In genomic region chr4:120283141-120283540, GRCm38 (mm10) we compare ENCODE assay signal across 8 mouse cellular contexts. TPM values are rescaled to one million over a fixed set of nuclear protein-coding genes. Genes with fewer than 3 reads are reported as not detected.
DNase-seq lines count a peak whose midpoint lies in the region; ATAC-seq and TF ChIP-seq lines count a peak whose summit lies in the region.

No protein-coding gene starts in this region.

- whole genome bisulfite sequencing in embryonic facial prominence, embryonic 15.5 days = 9% methylated on average over 5 of the region's 6 CpGs
- whole genome bisulfite sequencing in heart, embryonic 12.5 days = 9% methylated on average over 6 of the region's 6 CpGs
- WGBS in kidney, embryonic 14.5 days = 15% methylated on average over 5 of the region's 6 CpGs
- WGBS in liver, embryonic 15.5 days (ENCODE audit: insufficient replicate concordance) = 20% methylated on average over 6 of the region's 6 CpGs
- 7% methylated on average over 6 of the region's 6 CpGs for WGBS in neural tube, embryonic 14.5 days

- peaks cover 92% of the 10 kb centered on the region for H3K27me3 ChIP-seq in CH12.LX (replicated peaks)
- peaks cover 45% of the 10 kb centered on the region for H3K27me3 ChIP-seq in embryonic facial prominence, embryonic 15.5 days
- peaks cover 84% of the 10 kb centered on the region for H3K27me3 ChIP-seq in heart, embryonic 12.5 days (replicated peaks)
- peaks cover 56% of the 10 kb centered on the region for H3K27me3 ChIP-seq in kidney, embryonic 14.5 days (ENCODE audit: control insufficient read depth, insufficient read depth, low read length)
- H3K27me3 ChIP-seq in liver, embryonic 15.5 days = peaks cover 88% of the 10 kb centered on the region
- H3K27me3 ChIP-seq in neural tube, embryonic 14.5 days (ENCODE audit: control insufficient read depth, insufficient read depth, low read length) = peaks cover 2% of the 10 kb centered on the region

- peak; percentile 67 for ATAC-seq in embryonic facial prominence, embryonic 15.5 days (ENCODE audit: insufficient number of reproducible peaks, low FRiP score, low TSS enrichment, low read depth)
- peak; percentile 58 for ATAC-seq in heart, embryonic 12.5 days (ENCODE audit: insufficient number of reproducible peaks, low FRiP score)
- peak; percentile 58 for ATAC-seq in kidney, embryonic 14.5 days (ENCODE audit: low FRiP score, low TSS enrichment)
- no peak for ATAC-seq in liver, embryonic 15.5 days (ENCODE audit: insufficient read depth)
- ATAC-seq in neural tube, embryonic 14.5 days (ENCODE audit: low read depth) = peak; percentile 44
- no peak for ATAC-seq in erythroblast, adult 5-6 weeks (replicated peaks; ENCODE audit: low FRiP score, poor library complexity, severe bottlenecking)

- H3K27ac ChIP-seq in CH12.LX (ENCODE audit: insufficient read depth, low read depth) = no peak overlapping the region
- H3K27ac ChIP-seq in embryonic facial prominence, embryonic 15.5 days (replicated peaks) = peak overlapping the region; percentile 55; the same call in 1 of the 2 replicates
- no peak overlapping the region for H3K27ac ChIP-seq in heart, embryonic 12.5 days (ENCODE audit: poor library complexity, severe bottlenecking)
- no peak overlapping the region for H3K27ac ChIP-seq in kidney, embryonic 14.5 days (ENCODE audit: low read depth, low read length)
- no peak overlapping the region for H3K27ac ChIP-seq in liver, embryonic 15.5 days (replicated peaks)
- peak overlapping the region; percentile 57 for H3K27ac ChIP-seq in neural tube, embryonic 14.5 days (ENCODE audit: low read depth, low read length)

- in situ Hi-C loops in CH12.LX (cut with MboI; ENCODE audit: low pct_ligation_motif_present, low pct_unique_long_range_greater_than_20kb, low sequenced_read_pairs) = no loop called here

- peak overlapping the region; percentile 99 for H3K4me2 ChIP-seq in CH12.LX (ENCODE audit: insufficient read depth, low read depth, poor library complexity, severe bottlenecking)
- peak overlapping the region; percentile 94 for H3K4me2 ChIP-seq in embryonic facial prominence, embryonic 15.5 days (replicated peaks)
- peak overlapping the region; percentile 99 for H3K4me2 ChIP-seq in heart, embryonic 12.5 days
- H3K4me2 ChIP-seq in kidney, embryonic 14.5 days (replicated peaks; ENCODE audit: low read depth, low read length) = peak overlapping the region; percentile 90
- H3K4me2 ChIP-seq in liver, embryonic 15.5 days = peak overlapping the region; percentile 63
- peak overlapping the region; percentile 83 for H3K4me2 ChIP-seq in neural tube, embryonic 14.5 days (ENCODE audit: low read depth, low read length)

- H3K9ac ChIP-seq in CH12.LX (ENCODE audit: insufficient read depth, low read depth) = no peak overlapping the region
- H3K9ac ChIP-seq in embryonic facial prominence, embryonic 15.5 days = peak overlapping the region; percentile 18; the same call in 1 of the 2 replicates
- H3K9ac ChIP-seq in heart, embryonic 12.5 days = peak overlapping the region; percentile 80
- H3K9ac ChIP-seq in kidney, embryonic 14.5 days (ENCODE audit: low read depth, low read length) = peak overlapping the region; percentile 15
- no peak overlapping the region for H3K9ac ChIP-seq in liver, embryonic 15.5 days
- H3K9ac ChIP-seq in neural tube, embryonic 14.5 days (replicated peaks; ENCODE audit: low read depth, low read length) = peak overlapping the region; percentile 57

- dilution Hi-C loops in CH12.LX (cut with MboI; ENCODE audit: extremely low pct_ligation_motif_present, extremely low pct_unique_long_range_greater_than_20kb, low sequenced_read_pairs) = no loop called here

- no peaks in the 10 kb centered on the region for H3K9me3 ChIP-seq in CH12.LX (replicated peaks; ENCODE audit: low read length)
- no peaks in the 10 kb centered on the region for H3K9me3 ChIP-seq in embryonic facial prominence, embryonic 15.5 days (replicated peaks)
- H3K9me3 ChIP-seq in heart, embryonic 12.5 days (replicated peaks) = no peaks in the 10 kb centered on the region
- no peaks in the 10 kb centered on the region for H3K9me3 ChIP-seq in kidney, embryonic 14.5 days (ENCODE audit: control insufficient read depth, low read length)
- H3K9me3 ChIP-seq in liver, embryonic 15.5 days (replicated peaks) = no peaks in the 10 kb centered on the region
- H3K9me3 ChIP-seq in neural tube, embryonic 14.5 days (ENCODE audit: control insufficient read depth, low read length) = no peaks in the 10 kb centered on the region

- peak; percentile 77 for DNase-seq in CH12.LX (ENCODE audit: extremely low read depth)
- peak; percentile 90 for DNase-seq in ZHBTc4 (ENCODE audit: low read depth, low spot score)

- H3K79me2 ChIP-seq in CH12.LX (replicated peaks; ENCODE audit: control insufficient read depth, extremely low read depth, insufficient read depth, poor library complexity, severe bottlenecking) = no peaks in the 10 kb centered on the region

- TF ChIP-seq RAD21 in CH12.LX (IDR thresholded peaks at IDR 0.05; ENCODE audit: low read depth, low read length) = no peak

- peak overlapping the region in 2 of 3 experiments; percentile 42 to 45 for H3K4me3 ChIP-seq in CH12.LX (replicated peaks in 1 of 3; ENCODE audit: low read depth in 2 of 3, low read length in 2 of 3, poor library complexity in 1 of 3)
- H3K4me3 ChIP-seq in embryonic facial prominence, embryonic 15.5 days (replicated peaks) = peak overlapping the region; percentile 51
- peak overlapping the region; percentile 64 for H3K4me3 ChIP-seq in heart, embryonic 12.5 days
- peak overlapping the region; percentile 41 for H3K4me3 ChIP-seq in kidney, embryonic 14.5 days (ENCODE audit: low read length)
- peak overlapping the region; percentile 38 for H3K4me3 ChIP-seq in liver, embryonic 15.5 days (replicated peaks)
- H3K4me3 ChIP-seq in neural tube, embryonic 14.5 days (ENCODE audit: low read depth, low read length) = peak overlapping the region; percentile 42

- no peak for TF ChIP-seq POLR2A in CH12.LX (IDR thresholded peaks at IDR 0.05; ENCODE audit: low read depth, low read length)

- TF ChIP-seq CTCF in CH12.LX (conservative IDR thresholded peaks at IDR 0.05 in 1 of 2, IDR thresholded peaks at IDR 0.05 in 1 of 2; ENCODE audit: low read depth in 2 of 2, low read length in 2 of 2) = no peak

- TF ChIP-seq EP300 in CH12.LX (IDR thresholded peaks at IDR 0.05; ENCODE audit: low read length) = no peak

- no peaks in the 10 kb centered on the region for H3K36me3 ChIP-seq in CH12.LX (replicated peaks in 1 of 2; ENCODE audit: control insufficient read depth in 1 of 2, insufficient read depth in 1 of 2, low read length in 1 of 2)
- no peaks in the 10 kb centered on the region for H3K36me3 ChIP-seq in embryonic facial prominence, embryonic 15.5 days
- no peaks in the 10 kb centered on the region for H3K36me3 ChIP-seq in heart, embryonic 12.5 days
- no peaks in the 10 kb centered on the region for H3K36me3 ChIP-seq in kidney, embryonic 14.5 days (ENCODE audit: control insufficient read depth, insufficient read depth, low read length)
- H3K36me3 ChIP-seq in liver, embryonic 15.5 days (replicated peaks) = no peaks in the 10 kb centered on the region
- H3K36me3 ChIP-seq in neural tube, embryonic 14.5 days (ENCODE audit: control insufficient read depth, insufficient read depth, low read length) = no peaks in the 10 kb centered on the region

- H3K4me1 ChIP-seq in CH12.LX (ENCODE audit: control insufficient read depth in 1 of 2, insufficient read depth in 2 of 2) = peaks cover 12 to 36% of the 10 kb centered on the region in 2 experiments
- peaks cover 60% of the 10 kb centered on the region for H3K4me1 ChIP-seq in embryonic facial prominence, embryonic 15.5 days
- peaks cover 30% of the 10 kb centered on the region for H3K4me1 ChIP-seq in heart, embryonic 12.5 days (replicated peaks)
- H3K4me1 ChIP-seq in kidney, embryonic 14.5 days (ENCODE audit: control insufficient read depth, insufficient read depth, low read length) = peaks cover 21% of the 10 kb centered on the region; the same call in 1 of the 2 replicates
- H3K4me1 ChIP-seq in liver, embryonic 15.5 days (replicated peaks) = peaks cover 22% of the 10 kb centered on the region
- peaks cover 32% of the 10 kb centered on the region for H3K4me1 ChIP-seq in neural tube, embryonic 14.5 days (ENCODE audit: control insufficient read depth, insufficient read depth, low read length)

TF ChIP-seq in CH12.LX, 34 proteins besides CTCF, POLR2A, EP300 and RAD21:
- TF ChIP-seq BHLHE40 (IDR thresholded peaks at IDR 0.05; ENCODE audit: low read depth, low read length) (no peak), KAT2A (IDR thresholded peaks at IDR 0.05; ENCODE audit: insufficient replicate concordance, low read length) (no peak), MEF2A (IDR thresholded peaks at IDR 0.05; ENCODE audit: borderline replicate concordance, low read depth, low read length) (no peak), NELFE (IDR thresholded peaks at IDR 0.05; ENCODE audit: low read depth, low read length) (no peak), POLR2AphosphoS2 (IDR thresholded peaks at IDR 0.05; ENCODE audit: low read depth, low read length) (no peak), MXI1 (IDR thresholded peaks at IDR 0.05; ENCODE audit: low read depth, low read length) (no peak), IRF4 (IDR thresholded peaks at IDR 0.05; ENCODE audit: low read depth, low read length) (no peak), UBTF (IDR thresholded peaks at IDR 0.05; ENCODE audit: low read depth, low read length) (no peak), USF1 (IDR thresholded peaks at IDR 0.05; ENCODE audit: low read depth, low read length) (no peak), ELF1 (IDR thresholded peaks at IDR 0.05; ENCODE audit: low read depth, low read length) (no peak), PAX5 (IDR thresholded peaks at IDR 0.05; ENCODE audit: low read length) (no peak), HCFC1 (IDR thresholded peaks at IDR 0.05; ENCODE audit: low read depth, low read length) (no peak), E2F4 (IDR thresholded peaks at IDR 0.05; ENCODE audit: insufficient replicate concordance, low read depth, low read length) (no peak), CHD2 (IDR thresholded peaks at IDR 0.05; ENCODE audit: low read length) (no peak), JUN (IDR thresholded peaks at IDR 0.05; ENCODE audit: insufficient read depth, low read depth, low read length) (no peak)

RNA-seq across cellular contexts. Expression of gene Foxo6, which starts 4.0 kb away (rescaled TPM):
- not detected in 2 replicates for total RNA-seq in CH12.LX (2012; rRNA removed)
- total RNA-seq in CH12.LX (2014; rRNA removed) = not detected in 2 replicates
- not detected in 2 replicates for polyA plus RNA-seq in CH12.LX (2012; ENCODE audit: insufficient read length, low read depth)
- 0.95 and 1.0 TPM in 2 replicates for polyA plus RNA-seq in embryonic facial prominence, embryonic 15.5 days (2015; fragmentation: Nextera tagmentation; extraction: Ambion mirVana)
- 0.06 and 0.08 TPM in 2 replicates for polyA plus RNA-seq in heart, embryonic 12.5 days (2016; fragmentation: Nextera tagmentation; extraction: Ambion mirVana)
- 0.15 and 0.23 TPM in 2 replicates for polyA plus RNA-seq in kidney, embryonic 14.5 days (2014; fragmentation: Nextera tagmentation; extraction: Ambion mirVana)
- polyA plus RNA-seq in liver, embryonic 15.5 days (2015; fragmentation: Nextera tagmentation; extraction: Ambion mirVana) = not detected in 2 replicates
- polyA plus RNA-seq in neural tube, embryonic 14.5 days (2014; fragmentation: Nextera tagmentation; extraction: Ambion mirVana) = 0.85 and 1.1 TPM in 2 replicates
- not detected in 2 replicates for total RNA-seq in erythroblast, adult 5-6 weeks (2015; ENCODE audit: low replicate concordance)
- not detected in 2 replicates for total RNA-seq in erythroblast, adult 5-6 weeks (2017; ENCODE audit: low replicate concordance)

Comparison
In these comparisons a context has a peak if more than half of its experiments do, and no peak if none do; other contexts are left out.
1. H3K27ac ChIP-seq: peak in embryonic facial prominence, embryonic 15.5 days (single experiment) and neural tube, embryonic 14.5 days (single experiment); none in CH12.LX (single experiment), heart, embryonic 12.5 days (single experiment), kidney, embryonic 14.5 days (single experiment) and liver, embryonic 15.5 days (single experiment).
2. H3K9ac ChIP-seq: peak in embryonic facial prominence, embryonic 15.5 days (single experiment), heart, embryonic 12.5 days (single experiment), kidney, embryonic 14.5 days (single experiment) and neural tube, embryonic 14.5 days (single experiment); none in CH12.LX (single experiment) and liver, embryonic 15.5 days (single experiment).
3. ATAC-seq: peak in embryonic facial prominence, embryonic 15.5 days (single experiment), heart, embryonic 12.5 days (single experiment), kidney, embryonic 14.5 days (single experiment) and neural tube, embryonic 14.5 days (single experiment); none in liver, embryonic 15.5 days (single experiment) and erythroblast, adult 5-6 weeks (single experiment).
4. Peak in every context shown above with its lines, with median percentiles within 50 percentile points of each other: H3K4me2 ChIP-seq and H3K4me3 ChIP-seq.